Mouse (Mus musculus) kidney, embryonic 14.5 days (tissue): ENCODE data around the gene Flnb. TPM values are rescaled to one million over a fixed set of nuclear protein-coding genes. Genes with fewer than 3 reads are reported as not detected.

Source experiments
- ATAC-seq: fragments of 200-750 bp; cut with Nextera tagmentation; 2 replicates; pipeline ENCODE4 v1.8.0; 2017; ENCODE audit warnings: moderate number of reproducible peaks, mild to moderate bottlenecking, moderate TSS enrichment, moderate library complexity; ENCODE audit not compliant: low FRiP score, low TSS enrichment
- H3K27ac ChIP-seq: fragments of 300-500 bp; sonication (generic); 2 replicates; pipeline ENCODE4 v1.5.1; 2014; ENCODE audit warnings: low read depth, mild to moderate bottlenecking, low read length, moderate library complexity, mixed read lengths
- H3K27me3 ChIP-seq: fragments of 300-500 bp; sonication (generic); 2 replicates; pipeline ENCODE4 v1.6.1; 2014; ENCODE audit warnings: mild to moderate bottlenecking, low read length; ENCODE audit not compliant: control insufficient read depth, insufficient read depth
- H3K36me3 ChIP-seq: fragments of 300-500 bp; sonication (generic); 2 replicates; pipeline ENCODE4 v1.6.1; 2014; ENCODE audit warnings: low read length, mixed read lengths; ENCODE audit not compliant: control insufficient read depth, insufficient read depth
- H3K4me1 ChIP-seq: fragments of 300-500 bp; sonication (generic); 2 replicates; pipeline ENCODE4 v1.6.1; 2014; ENCODE audit warnings: low read length, mixed read lengths; ENCODE audit not compliant: control insufficient read depth, insufficient read depth
- H3K4me2 ChIP-seq: fragments of 300-500 bp; sonication (generic); replicated peaks from 2 replicates; pipeline ENCODE4 v1.6.1; 2014; ENCODE audit warnings: low read depth, mild to moderate bottlenecking, low read length
- H3K4me3 ChIP-seq: fragments of 300-500 bp; sonication (generic); 2 replicates; pipeline ENCODE4 v1.5.1; 2014; ENCODE audit warnings: mild to moderate bottlenecking, low read length
- H3K9ac ChIP-seq: fragments of 300-500 bp; sonication (generic); 2 replicates; pipeline ENCODE4 v1.6.1; 2014; ENCODE audit warnings: low read depth, mild to moderate bottlenecking, low read length, moderate library complexity
- H3K9me3 ChIP-seq: fragments of 300-500 bp; sonication (generic); 2 replicates; pipeline ENCODE4 v1.6.1; 2016; ENCODE audit warnings: low read length; ENCODE audit not compliant: control insufficient read depth
- WGBS: fragments of 180-500 bp; shearing (Covaris S2); extraction: QIAGEN DNeasy Blood & Tissue Kit; methylation state at CpG from one replicate; pipeline ENCODE4 v1.1.7; 2014; 5-methylcytosine and 5-hydroxymethylcytosine counted together
- polyA plus RNA-seq: library from polyadenylated mRNA; unstranded; fragments of >200 nt; fragmentation: Nextera tagmentation; extraction: Ambion mirVana; gene quantifications from 2 replicates; pipeline ENCODE4 v1.2.1, GENCODE M21; 2014

The Flnb gene
- polyA plus RNA-seq, 1 experiment from 2014 or later = 25.7 TPM

GRCm38 (mm10) chr14:7989961-7990360 lies 172.2 kb downstream of the Flnb start:
- Histone ChIP-seq H3K9me3 (no peaks in the 10 kb centered on the region), H3K36me3 (no peaks in the 10 kb centered on the region), H3K4me1 (peaks cover 2% of the 10 kb centered on the region; the same call in 1 of the 2 replicates), H3K4me2 (no peak overlapping the region), H3K4me3 (no peak overlapping the region), H3K27me3 (no peaks in the 10 kb centered on the region), H3K9ac (no peak overlapping the region), H3K27ac (no peak overlapping the region)
- no peak for ATAC-seq
- 74% methylated on average over 3 of the region's 3 CpGs for WGBS

GRCm38 (mm10) chr14:7991108-7991776 lies 173.5 kb downstream of the Flnb start:
- no peaks in the 10 kb centered on the region for H3K27me3 ChIP-seq
- H3K9me3 ChIP-seq = no peaks in the 10 kb centered on the region
- H3K4me1 ChIP-seq = peaks cover 2% of the 10 kb centered on the region; the same call in 1 of the 2 replicates
- H3K4me3 ChIP-seq = no peak overlapping the region
- H3K36me3 ChIP-seq = no peaks in the 10 kb centered on the region
- 70% methylated on average over 5 of the region's 5 CpGs for WGBS
- no peak overlapping the region for H3K27ac ChIP-seq
- H3K4me2 ChIP-seq = no peak overlapping the region
- ATAC-seq = peak; percentile 37; the same call in 1 of the 2 replicates
- H3K9ac ChIP-seq = no peak overlapping the region

- Histone ChIP-seq H3K4me2 (no peak overlapping the region), H3K36me3 (no peaks in the 10 kb centered on the region), H3K27ac (no peak overlapping the region), H3K4me1 (peaks cover 2% of the 10 kb centered on the region; the same call in 1 of the 2 replicates), H3K9me3 (no peaks in the 10 kb centered on the region), H3K9ac (no peak overlapping the region), H3K27me3 (no peaks in the 10 kb centered on the region), H3K4me3 (no peak overlapping the region)
- 40% methylated on average over 6 of the region's 6 CpGs for WGBS
- no peak for ATAC-seq
Observed at GRCm38 (mm10) chr14:7992158-7992557, 174.4 kb downstream of the Flnb start.

- Histone ChIP-seq H3K9ac (no peak within 1 kb of the TSS), H3K9me3 (no peaks in the 10 kb centered on the region), H3K4me2 (no peak within 1 kb of the TSS), H3K4me1 (peaks cover 2% of the 10 kb centered on the region; the same call in 1 of the 2 replicates), H3K27me3 (no peaks in the 10 kb centered on the region; the same call in 1 of the 2 replicates), H3K36me3 (no peaks in the 10 kb centered on the region), H3K4me3 (no peak within 1 kb of the TSS), H3K27ac (no peak within 1 kb of the TSS)
- 68% methylated on average over 8 of the region's 8 CpGs for WGBS
- no peak; the same call in 1 of the 2 replicates for ATAC-seq
Observed at GRCm38 (mm10) chr14:7994271-7994767, 176.6 kb downstream of the Flnb start, which contains the start of gene Dnase1l3. Gene Dnase1l3, minus strand, starts transcription at chr14:7994573.

- Histone ChIP-seq H3K4me3 (no peak overlapping the region; the same call in 1 of the 2 replicates), H3K27me3 (peaks cover 2% of the 10 kb centered on the region), H3K9me3 (no peaks in the 10 kb centered on the region), H3K9ac (no peak overlapping the region), H3K4me2 (peak overlapping the region; percentile 35), H3K36me3 (no peaks in the 10 kb centered on the region), H3K4me1 (no peaks in the 10 kb centered on the region), H3K27ac (no peak overlapping the region)
- ATAC-seq = peak; percentile 22; the same call in 1 of the 2 replicates
- 3% methylated on average over 15 of the region's 15 CpGs for WGBS
Observed at GRCm38 (mm10) chr14:7997255-7997696, 179.5 kb downstream of the Flnb start.

- Histone ChIP-seq H3K36me3 (no peaks in the 10 kb centered on the region), H3K4me1 (peaks cover 8% of the 10 kb centered on the region; the same call in 1 of the 2 replicates), H3K27ac (no peak overlapping the region), H3K9ac (no peak overlapping the region), H3K4me3 (no peak overlapping the region), H3K27me3 (peaks cover 2% of the 10 kb centered on the region), H3K4me2 (no peak overlapping the region), H3K9me3 (no peaks in the 10 kb centered on the region)
- no peak for ATAC-seq
- 80% methylated on average over 3 of the region's 3 CpGs for WGBS
Observed at GRCm38 (mm10) chr14:7999030-7999429, 181.3 kb downstream of the Flnb start.

- Histone ChIP-seq H3K27ac (no peak overlapping the region), H3K9me3 (no peaks in the 10 kb centered on the region), H3K9ac (no peak overlapping the region), H3K36me3 (no peaks in the 10 kb centered on the region), H3K4me3 (no peak overlapping the region), H3K4me2 (no peak overlapping the region), H3K4me1 (peaks cover 8% of the 10 kb centered on the region; the same call in 1 of the 2 replicates), H3K27me3 (peaks cover 2% of the 10 kb centered on the region)
- 74% methylated on average over 5 of the region's 5 CpGs for WGBS
- ATAC-seq = no peak
Observed at GRCm38 (mm10) chr14:7999435-7999834, 181.7 kb downstream of the Flnb start.

GRCm38 (mm10) chr14:8000247-8000646 lies 182.5 kb downstream of the Flnb start:
- H3K9me3 ChIP-seq = no peaks in the 10 kb centered on the region
- H3K4me2 ChIP-seq = no peak overlapping the region
- H3K27ac ChIP-seq = no peak overlapping the region
- H3K4me3 ChIP-seq = no peak overlapping the region
- no peaks in the 10 kb centered on the region for H3K36me3 ChIP-seq
- H3K27me3 ChIP-seq = peaks cover 2% of the 10 kb centered on the region
- no peak overlapping the region for H3K9ac ChIP-seq
- peaks cover 8% of the 10 kb centered on the region; the same call in 1 of the 2 replicates for H3K4me1 ChIP-seq
- ATAC-seq = no peak
- WGBS = 87% methylated on average over 5 of the region's 5 CpGs
